Mouse (Mus musculus) E14TG2a.4 (cell line): ENCODE measurements around the gene Wdr64.

Experiments
- H3K27me3 ChIP-seq: 2 replicates; pipeline ENCODE4 v1.6.1; 2014; ENCODE audit warnings: low read length, control low read depth; ENCODE audit not compliant: insufficient read depth
- H3K36me3 ChIP-seq: 2 replicates; pipeline ENCODE4 v1.6.1; 2014; ENCODE audit warnings: low read length, control low read depth; ENCODE audit not compliant: insufficient read depth
- H3K4me1 ChIP-seq: replicated peaks from 2 replicates; pipeline ENCODE4 v1.6.1; 2014; ENCODE audit warnings: low read depth, low read length, control low read depth
- H3K4me3 ChIP-seq: replicated peaks from 2 replicates; pipeline ENCODE4 v1.5.1; 2014; ENCODE audit warnings: mild to moderate bottlenecking, low read length
- H3K9me3 ChIP-seq: 2 replicates; pipeline ENCODE4 v1.6.1; 2014; ENCODE audit warnings: low read length, control low read depth
- CTCF ChIP-seq: conservative IDR thresholded peaks from 2 replicates; pipeline ENCODE4 v1.5.1; 2014; ENCODE audit warnings: low read length
- NANOG ChIP-seq: IDR thresholded peaks from 2 replicates; pipeline ENCODE4 v1.6.1; 2014; ENCODE audit warnings: borderline replicate concordance, low read length, mixed read lengths
- POU5F1 ChIP-seq: IDR thresholded peaks from 2 replicates; pipeline ENCODE4 v1.6.1; 2014; ENCODE audit warnings: low read length, borderline replicate concordance

The Wdr64 gene

GRCm38 (mm10) chr1:175698293-175698692 lies at the start of gene Wdr64:
Gene Wdr64, plus strand, starts transcription at chr1:175698593.
- Histone ChIP-seq H3K27me3 (no peaks in the 10 kb centered on the region), H3K4me3 (no peak within 1 kb of the TSS), H3K36me3 (no peaks in the 10 kb centered on the region), H3K9me3 (no peaks in the 10 kb centered on the region; the same call in 1 of the 2 replicates), H3K4me1 (peaks cover 14% of the 10 kb centered on the region; the same call in 1 of the 2 replicates)
- TF ChIP-seq POU5F1 (no peak), CTCF (no peak), NANOG (no peak)

GRCm38 (mm10) chr1:175648615-175649014 lies 49.8 kb upstream of the Wdr64 start:
- Histone ChIP-seq H3K36me3 (no peaks in the 10 kb centered on the region), H3K4me1 (no peaks in the 10 kb centered on the region), H3K9me3 (no peaks in the 10 kb centered on the region), H3K27me3 (no peaks in the 10 kb centered on the region), H3K4me3 (no peak overlapping the region)
- no peak for TF ChIP-seq NANOG
- no peak for TF ChIP-seq POU5F1
- TF ChIP-seq CTCF: no peak

- TF ChIP-seq POU5F1: no peak
- no peak for TF ChIP-seq NANOG
- TF ChIP-seq CTCF: no peak
- H3K36me3 ChIP-seq: no peaks in the 10 kb centered on the region
- no peak overlapping the region for H3K4me3 ChIP-seq
- H3K9me3 ChIP-seq: no peaks in the 10 kb centered on the region
- H3K4me1 ChIP-seq: no peaks in the 10 kb centered on the region
- no peaks in the 10 kb centered on the region for H3K27me3 ChIP-seq
These were observed 38.5 kb upstream of the Wdr64 start for GRCm38 (mm10) chr1:175659900-175660299.

- H3K36me3 ChIP-seq: no peaks in the 10 kb centered on the region
- H3K4me1 ChIP-seq: peaks cover 18% of the 10 kb centered on the region
- no peak overlapping the region for H3K4me3 ChIP-seq
- no peak for TF ChIP-seq NANOG
- TF ChIP-seq CTCF: peak; percentile 67
- H3K27me3 ChIP-seq: no peaks in the 10 kb centered on the region
- no peaks in the 10 kb centered on the region for H3K9me3 ChIP-seq
These were observed 29.6 kb upstream of the Wdr64 start for GRCm38 (mm10) chr1:175668666-175669405.

- H3K9me3 ChIP-seq: no peaks in the 10 kb centered on the region
- H3K4me3 ChIP-seq: no peak overlapping the region
- H3K36me3 ChIP-seq: no peaks in the 10 kb centered on the region
- TF ChIP-seq NANOG (no peak), POU5F1 (no peak)
- H3K4me1 ChIP-seq: peaks cover 18% of the 10 kb centered on the region
- H3K27me3 ChIP-seq: no peaks in the 10 kb centered on the region
These were observed 28.9 kb upstream of the Wdr64 start for GRCm38 (mm10) chr1:175669456-175669855.

- Histone ChIP-seq H3K36me3 (no peaks in the 10 kb centered on the region), H3K4me3 (no peak overlapping the region), H3K9me3 (no peaks in the 10 kb centered on the region), H3K27me3 (no peaks in the 10 kb centered on the region), H3K4me1 (peaks cover 18% of the 10 kb centered on the region)
- TF ChIP-seq CTCF (no peak), POU5F1 (no peak), NANOG (no peak)
These were observed 28.4 kb upstream of the Wdr64 start for GRCm38 (mm10) chr1:175670042-175670441.

- Histone ChIP-seq H3K27me3 (no peaks in the 10 kb centered on the region), H3K9me3 (no peaks in the 10 kb centered on the region), H3K36me3 (no peaks in the 10 kb centered on the region), H3K4me1 (peaks cover 18% of the 10 kb centered on the region), H3K4me3 (no peak overlapping the region)
- TF ChIP-seq NANOG: no peak
- TF ChIP-seq CTCF: no peak
- no peak for TF ChIP-seq POU5F1
These were observed 26.8 kb upstream of the Wdr64 start for GRCm38 (mm10) chr1:175671626-175672025.

- H3K36me3 ChIP-seq: no peaks in the 10 kb centered on the region
- TF ChIP-seq NANOG (no peak), POU5F1 (no peak), CTCF (no peak)
- H3K27me3 ChIP-seq: no peaks in the 10 kb centered on the region
- no peak overlapping the region for H3K4me3 ChIP-seq
- peaks cover 18% of the 10 kb centered on the region for H3K4me1 ChIP-seq
- no peaks in the 10 kb centered on the region for H3K9me3 ChIP-seq
These were observed 24.6 kb upstream of the Wdr64 start for GRCm38 (mm10) chr1:175673563-175674325.
